ENCODE assay signal across 8 mouse cellular contexts in genomic region chrX:13229891-13230614, GRCm38 (mm10). TPM values are rescaled to one million over a fixed set of nuclear protein-coding genes. Genes with fewer than 3 reads are reported as not detected.
DNase-seq lines count a peak whose midpoint lies in the region; ATAC-seq and TF ChIP-seq lines count a peak whose summit lies in the region.

No protein-coding gene starts in this region.

- peak overlapping the region; percentile 88 for H3K27ac ChIP-seq in embryonic fibroblast, embryonic 13.5 days (ENCODE audit: insufficient read depth, low read length)
- peak overlapping the region; percentile 86 for H3K27ac ChIP-seq in hindbrain, embryonic 13.5 days
- peak overlapping the region; percentile 83 for H3K27ac ChIP-seq in liver, adult 2 months (replicated peaks; ENCODE audit: insufficient read depth, low read depth, low read length)
- H3K27ac ChIP-seq in neural tube, embryonic 11.5 days (ENCODE audit: low read depth, low read length) = peak overlapping the region; percentile 44; the same call in 1 of the 2 replicates

- TF ChIP-seq POLR2A in embryonic fibroblast, embryonic 13.5 days (IDR thresholded peaks at IDR 0.05; ENCODE audit: low read depth, low read length) = no peak; the same call in 1 of the 2 replicates
- no peak for TF ChIP-seq POLR2A in liver, adult 2 months (IDR thresholded peaks at IDR 0.05; ENCODE audit: extremely low read depth, insufficient read depth, low read length)

- TF ChIP-seq CTCF in embryonic fibroblast, embryonic 13.5 days (IDR thresholded peaks at IDR 0.05; ENCODE audit: borderline replicate concordance, insufficient read depth, low read length) = no peak
- TF ChIP-seq CTCF in liver, adult 2 months (IDR thresholded peaks at IDR 0.05; ENCODE audit: low read depth, low read length) = peak; percentile 9; the same call in 1 of the 2 replicates

- H3K4me3 ChIP-seq in megakaryocyte, embryonic 14.5 days (replicated peaks) = peak overlapping the region; percentile 89
- peak overlapping the region; percentile 48 for H3K4me3 ChIP-seq in embryonic fibroblast, embryonic 13.5 days (ENCODE audit: insufficient read depth, low read length)
- H3K4me3 ChIP-seq in hindbrain, embryonic 13.5 days = peak overlapping the region; percentile 37
- H3K4me3 ChIP-seq in liver, adult 2 months (ENCODE audit: insufficient read depth, low read depth, low read length) = peak overlapping the region; percentile 65
- peak overlapping the region; percentile 28 for H3K4me3 ChIP-seq in neural tube, embryonic 11.5 days (ENCODE audit: low read depth, low read length)

- peak overlapping the region; percentile 60; the same call in 1 of the 2 replicates for H3K9ac ChIP-seq in hindbrain, embryonic 13.5 days
- H3K9ac ChIP-seq in liver, adult 2 months (ENCODE audit: low read depth, low read length) = peak overlapping the region; percentile 77
- H3K9ac ChIP-seq in neural tube, embryonic 11.5 days (ENCODE audit: low read length) = peak overlapping the region; percentile 40

- ATAC-seq in megakaryocyte, adult 5-6 weeks (ENCODE audit: poor library complexity, severe bottlenecking) = no peak
- ATAC-seq in hindbrain, embryonic 13.5 days (ENCODE audit: low FRiP score) = peak; percentile 59
- peak; percentile 28 for ATAC-seq in neural tube, embryonic 11.5 days (ENCODE audit: insufficient read depth, low FRiP score, low TSS enrichment)

- H3K79me2 ChIP-seq in liver, adult 2 months (ENCODE audit: control insufficient read depth, insufficient read depth, low read length) = no peaks in the 10 kb centered on the region

- no peaks in the 10 kb centered on the region for H3K9me3 ChIP-seq in megakaryocyte, embryonic 14.5 days
- no peaks in the 10 kb centered on the region for H3K9me3 ChIP-seq in hindbrain, embryonic 13.5 days
- no peaks in the 10 kb centered on the region for H3K9me3 ChIP-seq in neural tube, embryonic 11.5 days (ENCODE audit: control insufficient read depth, low read length)

- no peaks in the 10 kb centered on the region for H3K27me3 ChIP-seq in megakaryocyte, embryonic 14.5 days (replicated peaks)
- H3K27me3 ChIP-seq in hindbrain, embryonic 13.5 days = peaks cover 29% of the 10 kb centered on the region
- no peaks in the 10 kb centered on the region for H3K27me3 ChIP-seq in liver, adult 2 months (ENCODE audit: control insufficient read depth, insufficient read depth, low read length)
- H3K27me3 ChIP-seq in neural tube, embryonic 11.5 days (ENCODE audit: control insufficient read depth, insufficient read depth, low read length) = no peaks in the 10 kb centered on the region

- peak; percentile 20 to 63 for DNase-seq in adrenal gland, postnatal 36 days
- DNase-seq in liver, adult 2 months (ENCODE audit: extremely low read depth, low read depth, low spot score) = peak; percentile 66
- no peak for DNase-seq in neural tube, embryonic 11.5 days (ENCODE audit: low spot score)
- DNase-seq in right cerebral cortex, postnatal 4 days = no peak

- H3K4me1 ChIP-seq in megakaryocyte, embryonic 14.5 days = peaks cover 39% of the 10 kb centered on the region
- H3K4me1 ChIP-seq in embryonic fibroblast, embryonic 13.5 days (ENCODE audit: control insufficient read depth, insufficient read depth, low read length) = no peaks in the 10 kb centered on the region
- peaks cover 5% of the 10 kb centered on the region for H3K4me1 ChIP-seq in hindbrain, embryonic 13.5 days (replicated peaks)
- H3K4me1 ChIP-seq in liver, adult 2 months (ENCODE audit: control insufficient read depth, insufficient read depth, low read length) = no peaks in the 10 kb centered on the region
- no peaks in the 10 kb centered on the region for H3K4me1 ChIP-seq in neural tube, embryonic 11.5 days (ENCODE audit: control insufficient read depth, insufficient read depth, low read length)

- H3K4me2 ChIP-seq in hindbrain, embryonic 13.5 days = peak overlapping the region; percentile 55
- peak overlapping the region; percentile 43 for H3K4me2 ChIP-seq in neural tube, embryonic 11.5 days (ENCODE audit: low read depth)

- H3K36me3 ChIP-seq in megakaryocyte, embryonic 14.5 days (replicated peaks; ENCODE audit: low read length) = no peaks in the 10 kb centered on the region
- no peaks in the 10 kb centered on the region for H3K36me3 ChIP-seq in hindbrain, embryonic 13.5 days
- H3K36me3 ChIP-seq in liver, adult 2 months (ENCODE audit: control insufficient read depth, insufficient read depth, low read length) = no peaks in the 10 kb centered on the region
- no peaks in the 10 kb centered on the region for H3K36me3 ChIP-seq in neural tube, embryonic 11.5 days (ENCODE audit: control insufficient read depth, insufficient read depth, low read length)

- 32% methylated on average over 8 of the region's 8 CpGs for WGBS in hindbrain, embryonic 13.5 days
- 8% methylated on average over 8 of the region's 8 CpGs for WGBS in liver, adult 2 months
- WGBS in neural tube, embryonic 11.5 days = 26% methylated on average over 8 of the region's 8 CpGs

RNA-seq across cellular contexts. Expression of gene Ddx3x, which starts 50.7 kb away (rescaled TPM):
- 0.35 and 5.9 TPM in 2 replicates for polyA plus RNA-seq in megakaryocyte, embryonic 14.5 days (2012; ENCODE audit: insufficient read depth, low replicate concordance)
- 177 and 179 TPM in 2 replicates for total RNA-seq in megakaryocyte, adult 5-6 weeks (2015)
- total RNA-seq in megakaryocyte, adult 5-6 weeks (2017) = 384 and 435 TPM in 2 replicates
- total RNA-seq in adrenal gland, postnatal 36 days (2021) = 100 to 1,000 TPM; 362 to 459 TPM
- 266 and 340 TPM in 2 replicates for polyA plus RNA-seq in embryonic fibroblast, embryonic 13.5 days (2011; ENCODE audit: insufficient read length, low read depth, missing spikeins)
- polyA plus RNA-seq in hindbrain, embryonic 13.5 days (2015; fragmentation: Nextera tagmentation; extraction: Ambion mirVana) = 120 and 125 TPM in 2 replicates
- total RNA-seq in liver, adult 2 months (2014; rRNA removed) = 128 and 147 TPM in 2 replicates
- polyA plus RNA-seq in liver, adult 2 months (2012; rRNA removed) = 19.9 and 24.5 TPM in 2 replicates
- 186 and 187 TPM in 2 replicates for polyA plus RNA-seq in neural tube, embryonic 11.5 days (2014; fragmentation: Nextera tagmentation; extraction: Ambion mirVana)

Comparison
In these comparisons a context has a peak if more than half of its experiments do, and no peak if none do; other contexts are left out.
1. H3K4me3 ChIP-seq: peak in every context shown above with its lines; median percentile 89 in megakaryocyte, embryonic 14.5 days; 65 in liver, adult 2 months; 48 in embryonic fibroblast, embryonic 13.5 days; 37 in hindbrain, embryonic 13.5 days; 28 in neural tube, embryonic 11.5 days.
2. DNase-seq: peak in adrenal gland, postnatal 36 days (2 of 2) and liver, adult 2 months (single experiment); none in neural tube, embryonic 11.5 days (single experiment) and right cerebral cortex, postnatal 4 days (single experiment).
3. Peak in every context shown above with its lines, with median percentiles within 50 percentile points of each other: H3K27ac ChIP-seq and H3K9ac ChIP-seq.